Mouse (Mus musculus): ENCODE data around the gene Exosc9. TPM values are rescaled to one million over a fixed set of nuclear protein-coding genes. Genes with fewer than 3 reads are reported as not detected.

Exosc9 gene
- 41.5 TPM for polyA plus RNA-seq (2014; fragmentation: Illumina TruSeq; extraction: RNeasy Lipid Tissue Mini Kit (QIAGEN cat#74804); ENCODE audit: low read depth, low replicate concordance)

GRCm38 (mm10) chr3:36552406-36553047 lies at the start of gene Exosc9:
TSS of gene Exosc9 (plus strand) at chr3:36552606.

GRCm38 (mm10) chr3:36521073-36522060 lies 31.0 kb upstream of the Exosc9 start, which contains the start of gene Gm11549:
TSS of gene Gm11549 (minus strand) at chr3:36521813.

GRCm38 (mm10) chr3:36571827-36572378 lies 19.5 kb downstream of the Exosc9 start, which contains the start of gene Ccna2:
TSS of gene Ccna2 (minus strand) at chr3:36572150.

GRCm38 (mm10) chr3:36613202-36613907 lies 60.9 kb downstream of the Exosc9 start, which contains the start of gene Bbs7:
TSS of gene Bbs7 (minus strand) at chr3:36613477.

Other genes with a start within 250 kb of the Exosc9 start
- gene Anxa5, start 76.7 kb upstream of the Exosc9 start, polyA plus RNA-seq (2014; fragmentation: Illumina TruSeq; extraction: RNeasy Lipid Tissue Mini Kit (QIAGEN cat#74804); ENCODE audit: low read depth, low replicate concordance) = 82.1 TPM
- not detected for gene 1810062G17Rik, start 76.7 kb upstream of the Exosc9 start, polyA plus RNA-seq (2014; fragmentation: Illumina TruSeq; extraction: RNeasy Lipid Tissue Mini Kit (QIAGEN cat#74804); ENCODE audit: low read depth, low replicate concordance)
- not detected for gene Gm11549, start 30.8 kb upstream of the Exosc9 start, polyA plus RNA-seq (2014; fragmentation: Illumina TruSeq; extraction: RNeasy Lipid Tissue Mini Kit (QIAGEN cat#74804); ENCODE audit: low read depth, low replicate concordance)
- 1.7 TPM for gene Ccna2, start 19.5 kb downstream of the Exosc9 start, polyA plus RNA-seq (2014; fragmentation: Illumina TruSeq; extraction: RNeasy Lipid Tissue Mini Kit (QIAGEN cat#74804); ENCODE audit: low read depth, low replicate concordance)
- 5.4 TPM for gene Bbs7, start 60.9 kb downstream of the Exosc9 start, polyA plus RNA-seq (2014; fragmentation: Illumina TruSeq; extraction: RNeasy Lipid Tissue Mini Kit (QIAGEN cat#74804); ENCODE audit: low read depth, low replicate concordance)
- 2.5 TPM for gene Trpc3, start 137.6 kb downstream of the Exosc9 start, polyA plus RNA-seq (2014; fragmentation: Illumina TruSeq; extraction: RNeasy Lipid Tissue Mini Kit (QIAGEN cat#74804); ENCODE audit: low read depth, low replicate concordance)